Mouse (Mus musculus) bone marrow, adult 2 months (tissue): Measurements from ENCODE around the gene Bmp7.

ENCODE experiments used
- CTCF ChIP-seq: fragments of 200-500 bp; IDR thresholded peaks from 2 replicates; pipeline ENCODE4 v1.5.1; 2011; ENCODE audit warnings: low read length, control low read depth; ENCODE audit not compliant: control insufficient read depth, insufficient read depth
- POLR2A ChIP-seq: fragments of 200-500 bp; IDR thresholded peaks from 2 replicates; pipeline ENCODE4 v1.6.1; 2011; ENCODE audit warnings: low read depth, mild to moderate bottlenecking, control low read depth, low read length, borderline replicate concordance; ENCODE audit not compliant: control insufficient read depth

- TF ChIP-seq CTCF, result no peak
- no peak for TF ChIP-seq POLR2A
Measured at GRCm38 (mm10) chr2:172965249-172965648, 25.1 kb upstream of the Bmp7 start.
